Mouse (Mus musculus): ENCODE measurements around the gene Pot1b. TPM values are rescaled to one million over a fixed set of nuclear protein-coding genes. Genes with fewer than 3 reads are reported as not detected.

Pot1b gene
- 39.2 TPM for total RNA-seq (2023)

DNA sequence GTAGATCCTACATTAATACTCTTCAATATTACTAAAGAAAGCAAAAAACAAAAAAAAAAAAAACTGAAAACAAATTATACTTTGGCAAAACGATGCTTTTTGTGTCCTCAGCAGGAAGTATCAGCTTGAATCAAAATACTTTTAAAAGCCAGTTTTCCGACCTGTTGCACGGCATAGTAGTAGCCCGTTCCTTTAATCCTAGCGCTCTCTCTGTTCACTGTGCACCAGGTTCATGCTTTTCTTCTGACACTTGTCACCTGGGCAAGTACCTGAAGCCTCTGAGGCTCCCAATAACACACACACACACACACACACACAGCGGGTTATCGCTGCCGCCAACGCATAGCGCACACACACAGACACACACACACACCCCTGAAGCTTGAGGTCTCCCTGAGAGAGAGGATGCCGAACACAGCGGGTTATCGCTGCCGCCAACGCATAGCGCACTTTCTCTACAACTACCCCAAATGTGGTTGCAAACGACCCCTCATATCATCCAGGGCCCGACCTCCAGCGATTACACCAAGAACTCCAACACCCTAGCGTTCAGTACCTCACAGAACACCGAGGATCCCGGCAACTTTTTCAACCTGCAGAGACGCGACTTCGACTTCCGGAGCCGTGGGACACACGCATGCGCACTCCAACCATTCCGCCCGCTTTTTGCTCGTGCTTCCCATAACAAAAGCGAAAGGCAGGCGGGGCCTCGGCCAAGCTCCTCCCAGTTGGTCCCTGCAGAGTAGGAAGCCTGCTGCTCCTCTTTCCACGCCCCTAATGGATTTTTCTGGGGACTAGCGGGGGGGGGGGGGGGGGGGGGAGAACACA lies at the start of gene Pot1b:
Gene Pot1b, minus strand, starts transcription at position 645 of the 828 bp plus-strand sequence.

DNA sequence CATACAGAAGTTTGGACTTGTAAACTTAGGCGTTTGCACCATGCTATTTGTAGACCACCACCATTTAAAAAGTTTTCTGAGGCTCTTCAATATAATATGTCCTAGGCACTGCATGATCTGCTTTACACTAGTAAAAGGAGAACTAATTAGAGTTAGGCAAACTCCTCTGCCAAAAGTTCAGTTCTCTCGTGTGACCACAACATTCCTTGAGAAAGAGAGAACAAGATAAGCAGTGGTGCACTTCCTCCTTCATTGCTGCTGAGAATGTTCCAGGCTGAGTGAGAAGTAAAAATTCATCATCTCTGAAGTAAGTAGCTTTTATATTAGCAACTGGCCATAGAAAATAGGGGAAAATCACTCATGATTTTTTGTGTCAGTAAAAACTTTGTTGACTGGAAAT lies 37.4 kb upstream of the Pot1b start, which contains the start of gene Adgre4:
Gene Adgre4, plus strand, starts transcription at position 199 of the 400 bp plus-strand sequence.

DNA sequence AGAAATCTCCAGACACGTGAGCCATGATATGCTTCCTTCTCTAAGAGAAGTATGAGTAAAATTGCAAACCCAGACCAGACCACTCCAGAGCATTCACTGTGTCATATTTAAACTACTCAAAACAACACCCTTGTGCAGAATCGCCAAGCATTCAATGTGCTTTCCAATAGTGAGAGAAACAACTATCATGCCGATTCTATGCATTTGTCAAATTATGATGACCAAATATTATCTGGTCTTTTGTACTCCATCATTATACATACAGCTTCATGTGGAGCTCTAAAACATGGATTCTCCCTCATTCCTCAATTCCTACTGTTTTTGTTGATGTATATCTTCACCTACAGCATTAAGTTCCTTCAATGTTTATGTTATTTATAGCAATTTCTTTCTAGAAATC lies 87.3 kb downstream of the Pot1b start, which contains the start of gene Vmn2r118:
Gene Vmn2r118, minus strand, starts transcription at position 101 of the 400 bp plus-strand sequence.

Other genes with a start within 250 kb of the Pot1b start
- gene Vmn2r118, start 87.4 kb downstream of the Pot1b start, total RNA-seq (2023): not detected
- 0.98 TPM for gene Adgre4, start 37.4 kb upstream of the Pot1b start, total RNA-seq (2023)
- 17.5 TPM for gene Zfp119a, start 166.3 kb upstream of the Pot1b start, total RNA-seq (2023)
- 30.9 TPM for gene Zfp959, start 179.5 kb upstream of the Pot1b start, total RNA-seq (2023)
- gene Zfp119b, start 236.9 kb upstream of the Pot1b start, total RNA-seq (2023): 6.4 TPM
- 0.77 TPM for gene Ebi3, start 240.0 kb upstream of the Pot1b start, total RNA-seq (2023)
- 40.8 TPM for gene Yju2, start 246.5 kb upstream of the Pot1b start, total RNA-seq (2023)